In the genomic region with DNA sequence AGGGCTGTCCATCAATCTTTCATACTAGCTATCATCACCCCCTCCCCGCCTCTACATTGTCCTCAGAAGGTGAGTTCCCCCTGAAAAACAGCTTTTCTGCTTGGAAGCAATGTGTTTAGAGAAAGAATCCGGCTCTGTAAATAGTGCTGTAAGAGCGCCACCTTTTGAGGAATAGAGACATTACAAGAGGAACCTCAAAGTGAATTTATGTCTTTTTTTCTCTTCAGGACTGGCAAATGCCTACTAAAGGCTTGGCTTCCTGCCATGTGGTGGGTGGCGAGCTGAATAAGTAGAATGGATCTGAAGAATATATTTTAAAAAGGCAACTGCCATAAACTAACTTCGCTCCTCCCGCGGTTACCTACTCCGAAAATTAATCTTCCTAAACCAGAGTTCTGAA, we compare ENCODE assay signal across 10 mouse cellular contexts. TPM values are rescaled to one million over a fixed set of nuclear protein-coding genes. Genes with fewer than 3 reads are reported as not detected.
DNase-seq lines count a peak whose midpoint lies in the region; ATAC-seq and TF ChIP-seq lines count a peak whose summit lies in the region.
"Had no signal": no experiment of that assay in that cellular context is flagged by ENCODE, and none has a peak within 500 bp of the region (broad histone marks: within the 10 kb centered on the region; RNA-seq: fewer than 3 reads in every experiment).

No protein-coding gene starts in this region.

- no peaks in the 10 kb centered on the region for H3K4me1 ChIP-seq in heart, postnatal 0 days (ENCODE audit: control insufficient read depth, insufficient read depth)
- H3K4me1 ChIP-seq in heart, embryonic 11.5 days (ENCODE audit: control insufficient read depth, insufficient read depth, low read length) = no peaks in the 10 kb centered on the region
- H3K4me1 ChIP-seq: liver, embryonic 13.5 days; stomach, embryonic 15.5 days had no signal

- TF ChIP-seq EP300 in heart, postnatal 0 days (IDR thresholded peaks at IDR 0.05; ENCODE audit: low read depth) = no peak

- H3K27me3 ChIP-seq in heart, postnatal 0 days (ENCODE audit: control insufficient read depth, insufficient read depth, low read length) = peaks cover 12% of the 10 kb centered on the region
- H3K27me3 ChIP-seq in heart, embryonic 11.5 days (ENCODE audit: control insufficient read depth, insufficient read depth, low read length) = peaks cover 45% of the 10 kb centered on the region

- no peak for ATAC-seq in heart, postnatal 0 days (ENCODE audit: insufficient read depth, low read depth)
- no peak for ATAC-seq in heart, embryonic 11.5 days (replicated peaks; ENCODE audit: insufficient number of reproducible peaks, low FRiP score, low TSS enrichment)
- ATAC-seq in monocyte, adult 5-6 weeks (replicated peaks; ENCODE audit: insufficient number of reproducible peaks, low FRiP score, low TSS enrichment, poor library complexity, severe bottlenecking) = no peak

- peak; percentile 55 for DNase-seq in heart, postnatal 0 days (ENCODE audit: low spot score)
- peak; percentile 57 for DNase-seq in CD4-positive helper T cell, adult 2 months (ENCODE audit: low read depth, low spot score)
- peak; percentile 93 for DNase-seq in brain, adult 2 months (ENCODE audit: low read depth, low spot score)
- peak; percentile 73 to 89 for DNase-seq in frontal cortex, postnatal 36 days (ENCODE audit: low spot score in 2 of 2)
- DNase-seq in left cerebral cortex, adult 9 months (ENCODE audit: low spot score in 2 of 2) = peak; percentile 76 to 90
- peak; percentile 62 for DNase-seq in right cerebral cortex, postnatal 4 days
- DNase-seq: liver, embryonic 13.5 days had no signal

- H3K27ac ChIP-seq in heart, postnatal 0 days (ENCODE audit: low read depth) = no peak overlapping the region
- no peak overlapping the region for H3K27ac ChIP-seq in heart, embryonic 11.5 days (ENCODE audit: low read depth, low read length)
- H3K27ac ChIP-seq: liver, embryonic 13.5 days; stomach, embryonic 15.5 days had no signal

- TF ChIP-seq CTCF in heart, postnatal 0 days (IDR thresholded peaks at IDR 0.05; ENCODE audit: low read depth) = peak; percentile 68

- H3K9me3 ChIP-seq in heart, postnatal 0 days (replicated peaks; ENCODE audit: control insufficient read depth, low read length) = no peaks in the 10 kb centered on the region
- H3K9me3 ChIP-seq in heart, embryonic 11.5 days (replicated peaks; ENCODE audit: control insufficient read depth, low read length) = no peaks in the 10 kb centered on the region
- H3K9me3 ChIP-seq: liver, embryonic 13.5 days; stomach, embryonic 15.5 days had no signal

- WGBS in heart, postnatal 0 days = 41% methylated on average over 8 of the region's 8 CpGs
- 45% methylated on average over 8 of the region's 8 CpGs for WGBS in heart, embryonic 11.5 days (ENCODE audit: insufficient replicate concordance)

- H3K9ac ChIP-seq in heart, postnatal 0 days (replicated peaks; ENCODE audit: low read depth, low read length) = no peak overlapping the region
- no peak overlapping the region for H3K9ac ChIP-seq in heart, embryonic 11.5 days (ENCODE audit: low read depth, low read length)
- H3K9ac ChIP-seq: liver, embryonic 13.5 days; stomach, embryonic 15.5 days had no signal

- no peaks in the 10 kb centered on the region for H3K36me3 ChIP-seq in heart, postnatal 0 days (replicated peaks; ENCODE audit: control insufficient read depth, insufficient read depth, low read length)
- no peaks in the 10 kb centered on the region for H3K36me3 ChIP-seq in heart, embryonic 11.5 days (ENCODE audit: control insufficient read depth, insufficient read depth, low read length)
- H3K36me3 ChIP-seq: liver, embryonic 13.5 days; stomach, embryonic 15.5 days had no signal

- H3K4me3 ChIP-seq in heart, postnatal 0 days (ENCODE audit: low read depth, low read length) = no peak overlapping the region
- H3K4me3 ChIP-seq in heart, embryonic 11.5 days (ENCODE audit: low read depth, low read length) = no peak overlapping the region
- H3K4me3 ChIP-seq: liver, embryonic 13.5 days; stomach, embryonic 15.5 days had no signal

- H3K4me2 ChIP-seq in heart, postnatal 0 days (ENCODE audit: low read depth, low read length) = no peak overlapping the region
- no peak overlapping the region for H3K4me2 ChIP-seq in heart, embryonic 11.5 days
- H3K4me2 ChIP-seq: liver, embryonic 13.5 days; stomach, embryonic 15.5 days had no signal

RNA-seq across cellular contexts. Expression of a gene that starts 6.9 kb away (rescaled TPM):
- total RNA-seq in heart, postnatal 0 days (2014; rRNA removed; ENCODE audit: low replicate concordance) = 0.92 and 1.9 TPM in 2 replicates
- polyA plus RNA-seq in heart, postnatal 0 days (2015; fragmentation: Nextera tagmentation; extraction: Ambion mirVana) = 0.63 and 0.89 TPM in 2 replicates
- polyA plus RNA-seq in heart, embryonic 11.5 days (2014; fragmentation: Nextera tagmentation; extraction: Ambion mirVana) = 1.2 and 1.3 TPM in 2 replicates
- not detected in 3 replicates for total RNA-seq in monocyte, adult 5-6 weeks (2017)

RNA-seq across cellular contexts. Expression of a gene that starts 8.4 kb away (rescaled TPM):
- 99.6 and 158 TPM in 2 replicates for total RNA-seq in heart, postnatal 0 days (2014; rRNA removed; ENCODE audit: low replicate concordance)
- polyA plus RNA-seq in heart, postnatal 0 days (2015; fragmentation: Nextera tagmentation; extraction: Ambion mirVana) = 95.6 and 111 TPM in 2 replicates
- 81.7 and 86.7 TPM in 2 replicates for polyA plus RNA-seq in heart, embryonic 11.5 days (2014; fragmentation: Nextera tagmentation; extraction: Ambion mirVana)
- total RNA-seq in monocyte, adult 5-6 weeks (2017) = 21.4 to 28.3 TPM (median 21.7 TPM) in 3 replicates

RNA-seq across cellular contexts. Expression of a gene that starts 21.5 kb away (rescaled TPM):
- total RNA-seq in heart, postnatal 0 days (2014; rRNA removed; ENCODE audit: low replicate concordance) = not detected in 2 replicates
- polyA plus RNA-seq in heart, postnatal 0 days (2015; fragmentation: Nextera tagmentation; extraction: Ambion mirVana) = not detected in 2 replicates
- not detected in 2 replicates for polyA plus RNA-seq in heart, embryonic 11.5 days (2014; fragmentation: Nextera tagmentation; extraction: Ambion mirVana)
- total RNA-seq in monocyte, adult 5-6 weeks (2017) = not detected in 3 replicates
- polyA plus RNA-seq: liver, embryonic 13.5 days; stomach, embryonic 15.5 days had no signal

RNA-seq across cellular contexts. Expression of a gene that starts 47.0 kb away (rescaled TPM):
- not detected in 2 replicates for total RNA-seq in heart, postnatal 0 days (2014; rRNA removed; ENCODE audit: low replicate concordance)
- not detected in 2 replicates for polyA plus RNA-seq in heart, postnatal 0 days (2015; fragmentation: Nextera tagmentation; extraction: Ambion mirVana)
- not detected in 2 replicates for polyA plus RNA-seq in heart, embryonic 11.5 days (2014; fragmentation: Nextera tagmentation; extraction: Ambion mirVana)
- not detected in 3 replicates for total RNA-seq in monocyte, adult 5-6 weeks (2017)
- polyA plus RNA-seq: liver, embryonic 13.5 days; stomach, embryonic 15.5 days had no signal

RNA-seq across cellular contexts. Expression of a gene that starts 47.0 kb away (rescaled TPM):
- not detected in 2 replicates for total RNA-seq in heart, postnatal 0 days (2014; rRNA removed; ENCODE audit: low replicate concordance)
- not detected in 2 replicates for polyA plus RNA-seq in heart, postnatal 0 days (2015; fragmentation: Nextera tagmentation; extraction: Ambion mirVana)
- polyA plus RNA-seq in heart, embryonic 11.5 days (2014; fragmentation: Nextera tagmentation; extraction: Ambion mirVana) = not detected in 2 replicates
- not detected in 3 replicates for total RNA-seq in monocyte, adult 5-6 weeks (2017)
- polyA plus RNA-seq: liver, embryonic 13.5 days; stomach, embryonic 15.5 days had no signal
